Mouse (Mus musculus): ENCODE results near the gene Abcc6. TPM values are rescaled to one million over a fixed set of nuclear protein-coding genes. Genes with fewer than 3 reads are reported as not detected.
"Not testable (repeated sequence)": the region's sequence is repeated elsewhere in the genome, so short reads cannot be mapped to it uniquely, and the experiment has no call there.

Abcc6 gene
- total and polyA plus RNA-seq, 3 experiments: under 0.01 TPM; not detected in 2

DNA sequence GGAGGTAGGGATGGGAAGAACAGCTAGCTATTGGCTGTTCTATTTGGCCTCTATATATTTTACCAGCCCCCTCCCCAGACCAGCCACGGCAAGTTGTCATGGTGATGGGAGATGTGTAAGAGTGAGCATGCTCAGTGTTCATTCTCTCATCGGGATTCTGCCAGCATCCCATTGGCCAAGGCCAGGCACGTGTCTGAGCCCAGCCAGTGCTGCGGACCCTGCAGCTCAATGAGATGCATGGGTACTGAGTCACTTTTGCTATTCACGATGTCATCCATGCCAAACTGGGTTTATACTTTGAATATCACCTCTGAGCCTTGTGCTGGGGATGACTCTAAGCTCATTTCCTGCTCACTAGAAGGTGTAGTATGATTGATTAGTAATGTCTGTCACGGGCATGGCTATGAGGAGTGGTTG, 56.8 kb downstream of the Abcc6 start:
- peaks cover 3% of the 10 kb centered on the region; the same call in 1 of the 2 replicates for H3K4me1 ChIP-seq (ENCODE audit: insufficient read depth, low read depth, low read length)
- no peak for TF ChIP-seq CTCF (IDR thresholded peaks at IDR 0.05; ENCODE audit: low read depth, low read length)
- no peak for TF ChIP-seq TAL1 (conservative IDR thresholded peaks at IDR 0.05; ENCODE audit: low read depth, low read length)
- no peak for TF ChIP-seq GATA2 (IDR thresholded peaks at IDR 0.05; ENCODE audit: borderline replicate concordance, low read depth, low read length)
- no peak for TF ChIP-seq GATA1 (IDR thresholded peaks at IDR 0.05; ENCODE audit: borderline replicate concordance, low read length)
- H3K36me3 ChIP-seq (replicated peaks): no peaks in the 10 kb centered on the region
- no peak for DNase-seq (ENCODE audit: low spot score)
- no peaks in the 10 kb centered on the region for H3K9me3 ChIP-seq (replicated peaks)
- ATAC-seq (ENCODE audit: extremely low read depth, insufficient number of reproducible peaks, low FRiP score, poor library complexity, severe bottlenecking): no peak
- peaks cover 2% of the 10 kb centered on the region; the same call in 1 of the 2 replicates for H3K27me3 ChIP-seq (ENCODE audit: insufficient read depth, low read length)
- H3K4me3 ChIP-seq (ENCODE audit: low read depth, low read length): no peak overlapping the region

DNA sequence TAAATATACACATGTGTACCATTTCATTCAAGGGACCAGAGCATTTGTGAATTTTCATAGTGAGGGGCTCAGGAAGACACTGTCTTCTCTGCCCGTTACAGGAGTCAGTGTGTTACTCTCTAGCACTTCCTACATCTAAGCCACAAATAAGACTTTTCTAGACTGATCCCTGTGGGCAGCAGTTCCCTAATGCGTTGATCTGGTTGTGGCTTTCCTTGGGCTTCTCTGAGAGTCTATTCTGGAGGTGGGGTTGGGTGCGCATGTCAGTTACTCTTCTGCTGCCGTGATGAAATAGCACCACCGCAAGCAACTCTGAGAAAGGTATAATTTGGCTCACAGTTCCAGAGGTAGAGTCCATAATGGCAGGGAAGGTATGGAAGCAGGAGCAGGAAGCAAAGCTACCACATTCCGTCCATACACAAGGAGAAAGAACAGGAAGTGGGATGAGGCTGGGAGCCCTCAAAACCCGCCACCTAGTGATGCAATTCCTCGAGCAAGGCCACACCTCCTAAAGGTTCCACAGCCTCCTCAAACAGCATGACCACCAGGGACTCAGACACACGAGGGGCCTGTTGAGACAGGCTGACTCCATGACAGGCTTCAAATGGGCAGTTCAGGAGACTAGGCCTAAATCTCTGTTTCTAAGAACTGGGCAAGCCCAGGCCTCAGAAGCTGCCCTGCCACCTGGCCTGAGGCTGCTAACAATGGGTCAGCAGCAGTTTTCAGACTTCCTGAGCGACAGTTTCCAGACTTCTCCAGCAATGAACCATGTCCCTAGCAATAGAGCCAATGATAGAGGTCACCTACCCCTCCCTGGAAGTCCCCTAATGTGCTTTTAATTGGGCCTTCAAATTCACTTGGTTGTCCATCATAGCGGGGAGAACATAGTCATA, 58.0 kb downstream of the Abcc6 start:
- no peak for ATAC-seq (ENCODE audit: extremely low read depth, insufficient number of reproducible peaks, low FRiP score, poor library complexity, severe bottlenecking)

GRCm38 (mm10) chr7:45956611-45957010, 73.5 kb downstream of the Abcc6 start:
- no peak overlapping the region for H3K4me3 ChIP-seq (ENCODE audit: low read depth, low read length)
- H3K27me3 ChIP-seq (ENCODE audit: insufficient read depth, low read length): peaks cover 8% of the 10 kb centered on the region; the same call in 1 of the 2 replicates
- DNase-seq (ENCODE audit: low spot score) (no peak), ATAC-seq (ENCODE audit: extremely low read depth, insufficient number of reproducible peaks, low FRiP score, poor library complexity, severe bottlenecking) (no peak)
- no peaks in the 10 kb centered on the region for H3K4me1 ChIP-seq (ENCODE audit: insufficient read depth, low read depth, low read length)
- no peak for TF ChIP-seq GATA2 (IDR thresholded peaks at IDR 0.05; ENCODE audit: borderline replicate concordance, low read depth, low read length)
- no peaks in the 10 kb centered on the region for H3K36me3 ChIP-seq (replicated peaks)
- H3K9me3 ChIP-seq (replicated peaks): no peaks in the 10 kb centered on the region

More for the DNA sequence above, 58.0 kb downstream of the Abcc6 start:
- Histone ChIP-seq H3K27me3 (ENCODE audit: insufficient read depth, low read length) (peaks cover 3% of the 10 kb centered on the region; the same call in 1 of the 2 replicates), H3K4me1 (ENCODE audit: insufficient read depth, low read depth, low read length) (peaks cover 3% of the 10 kb centered on the region; the same call in 1 of the 2 replicates), H3K9me3 (replicated peaks) (no peaks in the 10 kb centered on the region), H3K4me3 (ENCODE audit: low read depth, low read length) (no peak overlapping the region), H3K36me3 (replicated peaks) (no peaks in the 10 kb centered on the region)
- no peak for DNase-seq (ENCODE audit: low spot score)
- TF ChIP-seq TAL1 (conservative IDR thresholded peaks at IDR 0.05; ENCODE audit: low read depth, low read length) (no peak), CTCF (IDR thresholded peaks at IDR 0.05; ENCODE audit: low read depth, low read length) (no peak)

- H3K27me3 ChIP-seq (ENCODE audit: insufficient read depth, low read length): peaks cover 26% of the 10 kb centered on the region; the same call in 1 of the 2 replicates
- no peaks in the 10 kb centered on the region for H3K9me3 ChIP-seq (replicated peaks)
- no peak for TF ChIP-seq CTCF (IDR thresholded peaks at IDR 0.05; ENCODE audit: low read depth, low read length)
- DNase-seq (ENCODE audit: low spot score) (no peak), ATAC-seq (ENCODE audit: extremely low read depth, insufficient number of reproducible peaks, low FRiP score, poor library complexity, severe bottlenecking) (no peak)
- no peak overlapping the region for H3K4me3 ChIP-seq (ENCODE audit: low read depth, low read length)
- H3K36me3 ChIP-seq (replicated peaks): no peaks in the 10 kb centered on the region
- no peaks in the 10 kb centered on the region for H3K4me1 ChIP-seq (ENCODE audit: insufficient read depth, low read depth, low read length)
Measured at GRCm38 (mm10) chr7:45949061-45949460, 81.0 kb downstream of the Abcc6 start.

DNA sequence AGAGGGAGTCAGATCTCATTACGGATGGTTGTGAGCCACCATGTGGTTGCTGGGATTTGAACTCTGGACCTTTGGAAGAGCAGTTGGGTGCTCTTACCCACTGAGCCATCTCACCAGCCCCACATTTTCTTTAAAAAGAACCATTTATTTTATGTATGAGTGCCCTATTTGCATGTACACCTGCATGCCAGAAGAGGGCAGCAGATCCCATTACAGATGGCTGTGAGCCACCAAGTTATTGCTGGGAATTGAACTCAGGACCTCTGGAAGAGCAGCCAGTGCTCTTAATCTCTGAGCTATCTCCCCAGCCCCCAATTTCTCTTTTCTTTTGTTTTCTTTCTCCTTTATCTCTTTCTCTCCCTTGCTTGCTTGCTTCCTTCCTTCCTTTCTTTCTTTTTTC, 86.8 kb downstream of the Abcc6 start:
- not testable (repeated sequence) for DNase-seq (ENCODE audit: low spot score); H3K4me3 ChIP-seq (ENCODE audit: low read depth, low read length); H3K36me3 ChIP-seq (replicated peaks); ATAC-seq (ENCODE audit: extremely low read depth, insufficient number of reproducible peaks, low FRiP score, poor library complexity, severe bottlenecking); H3K4me1 ChIP-seq (ENCODE audit: insufficient read depth, low read depth, low read length); H3K9me3 ChIP-seq (replicated peaks)
- peaks cover 15% of the 10 kb centered on the region; the same call in 1 of the 2 replicates for H3K27me3 ChIP-seq (ENCODE audit: insufficient read depth, low read length)

DNA sequence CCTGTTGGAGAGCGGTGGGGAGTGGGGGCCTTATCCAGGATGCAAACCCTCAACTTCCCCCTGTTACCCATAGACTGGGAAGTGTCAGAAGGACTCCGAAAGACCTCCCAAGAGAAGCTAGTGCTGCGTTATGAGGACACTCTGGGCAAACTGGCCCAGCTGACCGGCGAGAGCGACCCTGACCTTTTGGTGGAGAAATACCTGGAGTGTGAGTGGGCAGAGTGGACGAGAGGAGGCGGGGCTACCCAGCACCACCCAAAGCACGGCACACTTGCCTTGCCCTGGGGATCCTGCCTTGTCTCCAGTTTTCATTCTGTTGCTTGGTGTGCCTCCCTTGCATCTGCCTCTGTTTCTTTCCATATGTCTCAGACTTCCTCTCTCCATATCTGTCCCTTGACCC, 88.1 kb downstream of the Abcc6 start:
- H3K27me3 ChIP-seq (ENCODE audit: insufficient read depth, low read length): peaks cover 5% of the 10 kb centered on the region; the same call in 1 of the 2 replicates
- H3K36me3 ChIP-seq (replicated peaks): no peaks in the 10 kb centered on the region
- ATAC-seq (ENCODE audit: extremely low read depth, insufficient number of reproducible peaks, low FRiP score, poor library complexity, severe bottlenecking): no peak
- DNase-seq (ENCODE audit: low spot score): no peak
- TF ChIP-seq CTCF (IDR thresholded peaks at IDR 0.05; ENCODE audit: low read depth, low read length): no peak
- no peak for TF ChIP-seq GATA1 (IDR thresholded peaks at IDR 0.05; ENCODE audit: borderline replicate concordance, low read length)
- TF ChIP-seq POLR2AphosphoS5 (IDR thresholded peaks at IDR 0.05; ENCODE audit: insufficient replicate concordance, low read depth, low read length): no peak
- no peak for TF ChIP-seq GATA2 (IDR thresholded peaks at IDR 0.05; ENCODE audit: borderline replicate concordance, low read depth, low read length)
- TF ChIP-seq TAL1 (conservative IDR thresholded peaks at IDR 0.05; ENCODE audit: low read depth, low read length): no peak
- H3K4me3 ChIP-seq (ENCODE audit: low read depth, low read length): no peak overlapping the region
- H3K9me3 ChIP-seq (replicated peaks): no peaks in the 10 kb centered on the region
- no peaks in the 10 kb centered on the region for H3K4me1 ChIP-seq (ENCODE audit: insufficient read depth, low read depth, low read length)

DNA sequence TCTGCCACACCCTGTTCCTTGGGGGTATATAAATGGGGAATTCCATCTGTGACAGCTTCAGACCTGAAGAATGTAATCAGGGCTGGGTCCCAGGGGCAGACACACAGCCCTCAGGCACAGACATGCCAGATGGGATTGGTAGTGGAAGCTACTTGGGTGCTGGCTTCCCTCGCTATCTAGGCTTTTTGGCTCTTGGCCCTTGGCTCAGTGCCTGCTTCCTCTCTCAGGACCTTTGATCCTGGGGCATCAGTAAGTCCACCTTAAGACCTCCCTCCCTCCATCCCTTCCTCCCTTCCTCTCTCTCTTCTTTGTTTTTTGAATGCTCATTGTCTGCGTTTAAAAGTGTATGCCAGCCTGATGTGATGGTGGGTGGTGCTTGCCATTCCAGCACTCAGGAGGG, 90.3 kb downstream of the Abcc6 start:
- DNase-seq (ENCODE audit: low spot score) (no peak), ATAC-seq (ENCODE audit: extremely low read depth, insufficient number of reproducible peaks, low FRiP score, poor library complexity, severe bottlenecking) (no peak)
- no peaks in the 10 kb centered on the region for H3K4me1 ChIP-seq (ENCODE audit: insufficient read depth, low read depth, low read length)
- H3K9me3 ChIP-seq (replicated peaks): no peaks in the 10 kb centered on the region
- H3K27me3 ChIP-seq (ENCODE audit: insufficient read depth, low read length): peaks cover 8% of the 10 kb centered on the region; the same call in 1 of the 2 replicates
- TF ChIP-seq POLR2AphosphoS5 (IDR thresholded peaks at IDR 0.05; ENCODE audit: insufficient replicate concordance, low read depth, low read length) (no peak), CTCF (IDR thresholded peaks at IDR 0.05; ENCODE audit: low read depth, low read length) (no peak), GATA2 (IDR thresholded peaks at IDR 0.05; ENCODE audit: borderline replicate concordance, low read depth, low read length) (no peak), TAL1 (conservative IDR thresholded peaks at IDR 0.05; ENCODE audit: low read depth, low read length) (no peak), GATA1 (IDR thresholded peaks at IDR 0.05; ENCODE audit: borderline replicate concordance, low read length) (no peak)
- H3K36me3 ChIP-seq (replicated peaks): no peaks in the 10 kb centered on the region
- no peak overlapping the region for H3K4me3 ChIP-seq (ENCODE audit: low read depth, low read length)
